Mouse (Mus musculus): Measurements from ENCODE around the gene Dnaja4.

Dnaja4 gene

DNA sequence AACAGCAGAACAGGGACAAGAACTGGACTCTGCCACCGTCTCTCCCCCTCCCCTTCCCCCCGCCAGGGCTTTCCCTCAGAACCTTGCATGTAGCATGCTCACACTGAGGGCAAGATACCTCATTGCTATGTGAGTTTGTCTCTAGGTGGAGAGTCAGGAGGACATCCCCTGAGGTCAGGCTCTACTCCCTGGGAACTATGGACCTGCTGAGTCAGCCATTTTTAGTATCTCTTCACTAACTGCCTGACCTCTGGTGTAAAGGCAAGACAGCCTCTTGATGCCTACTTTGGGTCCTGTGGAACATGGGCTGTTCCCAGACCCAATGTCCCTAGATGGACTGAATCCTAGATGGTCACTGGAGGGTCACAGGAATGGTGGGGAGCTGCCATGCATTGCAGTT lies 53.0 kb downstream of the Dnaja4 start:
- no peak for DNase-seq (ENCODE audit: low spot score)

DNA sequence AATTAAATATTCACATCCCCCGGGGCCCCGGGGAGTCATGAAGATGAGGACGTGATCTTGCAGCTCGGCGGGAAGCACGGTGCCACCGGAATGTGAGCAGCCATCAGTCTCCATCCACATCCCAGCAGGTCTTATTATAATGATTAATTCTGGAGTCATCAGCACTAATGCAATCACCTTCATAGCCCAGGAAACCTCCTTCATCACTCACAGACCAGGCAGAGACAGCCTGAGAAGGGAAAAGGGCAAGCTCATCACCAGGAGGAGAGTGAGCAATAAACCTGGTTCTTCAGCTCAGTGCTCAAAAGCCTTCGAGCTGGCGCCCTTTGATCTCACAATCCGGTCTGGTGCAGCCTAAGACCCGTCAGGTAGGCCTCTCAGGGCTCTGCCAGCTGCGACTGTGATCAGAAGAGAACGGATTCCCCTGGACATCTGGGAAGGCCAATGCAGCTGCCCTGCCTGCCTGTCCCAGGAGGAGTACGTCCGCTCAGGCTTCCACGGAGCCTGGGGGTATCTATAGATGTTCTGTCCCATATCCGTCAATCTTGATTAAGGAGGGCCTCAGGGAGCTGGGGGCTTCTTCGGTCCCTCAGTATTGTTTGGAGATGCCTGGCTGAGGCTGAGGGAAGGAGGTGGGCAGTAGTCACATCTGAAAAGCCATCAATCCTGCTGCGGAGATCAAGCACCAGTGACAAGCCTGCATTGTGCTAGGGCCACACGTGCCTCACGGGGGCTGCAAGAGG lies 53.7 kb downstream of the Dnaja4 start:
- no peak for DNase-seq (ENCODE audit: low spot score)

DNA sequence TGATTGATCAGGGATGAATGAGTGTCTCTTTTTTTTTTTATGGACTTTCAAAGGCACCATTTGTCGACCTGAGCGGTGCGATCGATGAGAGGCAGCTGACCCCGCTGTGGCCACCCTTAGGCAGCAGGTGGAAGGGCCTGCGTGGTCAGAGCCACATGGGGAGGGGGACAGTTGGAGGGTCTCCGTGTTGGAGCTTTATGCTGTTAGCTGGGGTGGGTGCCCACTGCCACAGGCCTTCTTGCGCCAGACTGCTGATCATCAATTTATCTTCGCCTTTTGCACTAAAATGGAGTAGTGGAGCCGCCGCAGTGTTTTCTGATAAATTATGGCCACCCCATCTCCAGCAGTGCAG lies 54.2 kb downstream of the Dnaja4 start:
- no peak for DNase-seq (ENCODE audit: low spot score)

- no peak for DNase-seq (ENCODE audit: low spot score)
Measured at GRCm38 (mm10) chr9:54759592-54759991, 60.9 kb downstream of the Dnaja4 start.

GRCm38 (mm10) chr9:54764091-54764490 lies 65.4 kb downstream of the Dnaja4 start:
- no peak for DNase-seq (ENCODE audit: low spot score)

GRCm38 (mm10) chr9:54764561-54765217 lies 66.0 kb downstream of the Dnaja4 start, which contains the start of gene Crabp1:
Gene Crabp1 (plus strand): TSS chr9:54764748.
- DNase-seq (ENCODE audit: low spot score), result no peak

- DNase-seq (ENCODE audit: low spot score), result no peak
Measured at GRCm38 (mm10) chr9:54765336-54766085, 66.8 kb downstream of the Dnaja4 start.

Data from ovary, postnatal 36 days (tissue).